In genomic region chr11:95301772-95302171, GRCm38 (mm10) we compare ENCODE assay signal across 23 mouse cellular contexts. TPM values are rescaled to one million over a fixed set of nuclear protein-coding genes. Genes with fewer than 3 reads are reported as not detected.
"Had no signal": no experiment of that assay in that cellular context is flagged by ENCODE, and none has a peak within 500 bp of the region (broad histone marks: within the 10 kb centered on the region; RNA-seq: fewer than 3 reads in every experiment).

No protein-coding gene starts in this region.

- H3K9me3 ChIP-seq: kidney, embryonic 15.5 days; limb, embryonic 10.5 days; limb, embryonic 13.5 days; neural tube, embryonic 12.5 days had no signal

- H3K27ac ChIP-seq: hindbrain, postnatal 0 days; kidney, embryonic 15.5 days; limb, embryonic 10.5 days; limb, embryonic 13.5 days; liver, embryonic 14.5 days; macrophage; neural tube, embryonic 12.5 days had no signal

- H3K27me3 ChIP-seq: kidney, embryonic 15.5 days; limb, embryonic 13.5 days; neural tube, embryonic 12.5 days had no signal

- H3K4me1 ChIP-seq: kidney, embryonic 15.5 days; limb, embryonic 10.5 days; limb, embryonic 13.5 days; neural tube, embryonic 12.5 days had no signal

- ATAC-seq: hindbrain, postnatal 0 days; inflammation-experienced regulatory T-cells, adult 6 months; liver, postnatal 0 days; lung, postnatal 0 days had no signal

- H3K9ac ChIP-seq: kidney, embryonic 15.5 days; limb, embryonic 13.5 days; liver, embryonic 14.5 days; liver, postnatal 0 days; lung, embryonic 14.5 days; neural tube, embryonic 12.5 days had no signal

- H3K4me3 ChIP-seq: kidney, embryonic 15.5 days; limb, embryonic 10.5 days; limb, embryonic 13.5 days; neural tube, embryonic 12.5 days had no signal

- DNase-seq: kidney, adult 8-10 months; kidney, postnatal 10 days; kidney, postnatal 4 days; liver, postnatal 0 days; lung, embryonic 14.5 days; midbrain, embryonic 14.5 days; retina, postnatal 1 day; right cerebral cortex, postnatal 25 days; thymus, adult 2 months; thymus, postnatal 14 days; thymus, postnatal 4 days had no signal

- H3K4me2 ChIP-seq: kidney, embryonic 15.5 days; limb, embryonic 13.5 days; liver, embryonic 11.5 days; lung, embryonic 14.5 days; neural tube, embryonic 12.5 days had no signal

RNA-seq across cellular contexts. Expression of gene Tac4, which starts 40.4 kb away (rescaled TPM):
- polyA plus RNA-seq: hindbrain, postnatal 0 days; limb, embryonic 10.5 days; liver, embryonic 11.5 days; liver, postnatal 0 days; lung, embryonic 14.5 days; macrophage; midbrain, embryonic 14.5 days; midbrain, postnatal 0 days; neural tube, embryonic 12.5 days; testis, adult 2 months had no signal
